Mouse (Mus musculus) left cerebral cortex, postnatal 14 days (tissue): Measurements from ENCODE around the gene Ehd2. TPM values are rescaled to one million over a fixed set of nuclear protein-coding genes. Genes with fewer than 3 reads are reported as not detected.

Experiments used
- DNase-seq, 2 experiments: peaks; one replicate each; pipeline ENCODE4 v3.0.0; 2021 to 2022; ENCODE audit warnings: low spot score in 2 of 2, mixed read lengths in 1 of 2
- intact Hi-C: fragments of 180-260 bp; cut with DNase I; formaldehyde crosslinking; loops from one replicate; pipeline ENCODE4 v1.15.1; 2025
- total RNA-seq, 2 experiments: library from RNA; stranded (reverse); gene quantifications; 2 replicates each; pipeline ENCODE4 v1.2.3; 2021

Gene Ehd2
- total RNA-seq, 2 experiments from 2014 or later = 6.8 to 8.4 TPM

GRCm38 (mm10) chr7:15981538-15981937, 14.2 kb upstream of the Ehd2 start:
- intact Hi-C loops = loop anchor here (10.0 kb wide), 1 partner anchor 173 kb away; no protein-coding TSS in a partner anchor
- DNase-seq = no peak

- intact Hi-C loops = loop anchor here (10.0 kb wide), 1 partner anchor 175 kb away; no protein-coding TSS in a partner anchor
These were observed 12.9 kb upstream of the Ehd2 start for GRCm38 (mm10) chr7:15980246-15980645.

GRCm38 (mm10) chr7:15975904-15976303, 8.5 kb upstream of the Ehd2 start:
- DNase-seq = no peak
- intact Hi-C loops = no loop called here

More at GRCm38 (mm10) chr7:15980246-15980645, 12.9 kb upstream of the Ehd2 start:
- DNase-seq = peak; percentile 28 to 57

GRCm38 (mm10) chr7:15975451-15975850, 8.1 kb upstream of the Ehd2 start:
- intact Hi-C loops = no loop called here
- DNase-seq = no peak

- intact Hi-C loops = no loop called here
These were observed 7.3 kb upstream of the Ehd2 start for GRCm38 (mm10) chr7:15974712-15975111.

GRCm38 (mm10) chr7:15972247-15972646, 4.9 kb upstream of the Ehd2 start:
- intact Hi-C loops = no loop called here
- DNase-seq = no peak

More at GRCm38 (mm10) chr7:15974712-15975111, 7.3 kb upstream of the Ehd2 start:
- DNase-seq = peak; percentile 72 to 81

- DNase-seq = no peak
- intact Hi-C loops = no loop called here
These were observed 2.3 kb upstream of the Ehd2 start for GRCm38 (mm10) chr7:15969674-15970073.

GRCm38 (mm10) chr7:15968322-15968721, 955 bp upstream of the Ehd2 start:
- no peak for DNase-seq
- intact Hi-C loops = no loop called here

- no peak for DNase-seq
- intact Hi-C loops = no loop called here
These were observed 878 bp downstream of the Ehd2 start for GRCm38 (mm10) chr7:15966489-15966888.

GRCm38 (mm10) chr7:15963798-15964652, 3.3 kb downstream of the Ehd2 start:
- DNase-seq = no peak
- intact Hi-C loops = no loop called here

GRCm38 (mm10) chr7:15962311-15963288, 4.8 kb downstream of the Ehd2 start:
- intact Hi-C loops = no loop called here

GRCm38 (mm10) chr7:15961798-15962197, 5.6 kb downstream of the Ehd2 start:
- DNase-seq = no peak
- intact Hi-C loops = no loop called here

More at GRCm38 (mm10) chr7:15962311-15963288, 4.8 kb downstream of the Ehd2 start:
- peak; percentile 54 to 57 for DNase-seq

- no peak for DNase-seq
- intact Hi-C loops = no loop called here
These were observed 6.1 kb downstream of the Ehd2 start for GRCm38 (mm10) chr7:15961239-15961638.

GRCm38 (mm10) chr7:15960691-15961090, 6.7 kb downstream of the Ehd2 start:
- intact Hi-C loops = no loop called here
- no peak for DNase-seq

- DNase-seq = no peak
- intact Hi-C loops = no loop called here
These were observed 11.2 kb downstream of the Ehd2 start for GRCm38 (mm10) chr7:15956143-15956542.

- DNase-seq = no peak
- intact Hi-C loops = no loop called here
These were observed 11.9 kb downstream of the Ehd2 start for GRCm38 (mm10) chr7:15955509-15955908.

- no peak for DNase-seq
- intact Hi-C loops = no loop called here
These were observed 12.4 kb downstream of the Ehd2 start for GRCm38 (mm10) chr7:15954978-15955443.

- DNase-seq = no peak
- intact Hi-C loops = no loop called here
These were observed 12.9 kb downstream of the Ehd2 start for GRCm38 (mm10) chr7:15954436-15954835.

- intact Hi-C loops = no loop called here
- no peak for DNase-seq
These were observed 13.9 kb downstream of the Ehd2 start for GRCm38 (mm10) chr7:15953307-15954074.
